Mouse (Mus musculus): Measurements from ENCODE around the gene Mlxipl. TPM values are rescaled to one million over a fixed set of nuclear protein-coding genes. Genes with fewer than 3 reads are reported as not detected.
"Not testable (repeated sequence)": the region's sequence is repeated elsewhere in the genome, so short reads cannot be mapped to it uniquely, and the experiment has no call there.

Mlxipl gene
- polyA plus RNA-seq (2015; fragmentation: Nextera tagmentation; extraction: Ambion mirVana), result 3.5 and 3.9 TPM in 2 replicates

DNA sequence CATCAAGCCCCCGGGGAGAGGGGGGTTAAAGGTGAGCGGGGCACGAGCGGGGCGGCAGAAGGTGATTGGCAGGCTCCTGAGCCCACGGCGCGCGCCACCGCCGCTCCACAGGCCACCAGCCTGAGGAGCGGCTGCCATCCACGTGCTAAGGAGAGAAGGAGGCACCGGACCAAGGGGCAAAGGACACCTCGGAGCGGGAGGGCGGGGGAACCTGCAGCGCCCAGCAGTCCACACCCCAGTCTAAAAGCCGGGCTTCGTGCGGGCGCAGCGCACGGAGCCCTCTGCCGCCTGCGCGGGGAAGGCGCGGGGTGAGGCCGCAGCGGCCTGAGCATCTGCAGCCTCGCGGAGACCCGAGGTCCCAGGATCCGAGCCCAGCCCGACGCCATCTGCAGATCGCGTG is at the start of gene Mlxipl:
Gene Mlxipl (plus strand): TSS at position 238 of the 400 bp plus-strand sequence.
- peaks cover 48% of the 10 kb centered on the region for H3K27me3 ChIP-seq
- peak within 1 kb of the TSS; percentile 68 for H3K9ac ChIP-seq
- no peak within 1 kb of the TSS for H3K27ac ChIP-seq
- WGBS, result 1% methylated on average over 39 of the region's 39 CpGs
- H3K9me3 ChIP-seq, result no peaks in the 10 kb centered on the region
- peak within 1 kb of the TSS; percentile 35 for H3K4me3 ChIP-seq
- no peak for ATAC-seq (ENCODE audit: insufficient number of reproducible peaks, insufficient read depth, low FRiP score, low TSS enrichment, low read depth)
- H3K36me3 ChIP-seq, result no peaks in the 10 kb centered on the region
- H3K4me2 ChIP-seq, result peak within 1 kb of the TSS; percentile 59
- H3K4me1 ChIP-seq, result 0 out of 2 replicates have a peak, but pooled peaks cover 5% of the 10 kb centered on the region

DNA sequence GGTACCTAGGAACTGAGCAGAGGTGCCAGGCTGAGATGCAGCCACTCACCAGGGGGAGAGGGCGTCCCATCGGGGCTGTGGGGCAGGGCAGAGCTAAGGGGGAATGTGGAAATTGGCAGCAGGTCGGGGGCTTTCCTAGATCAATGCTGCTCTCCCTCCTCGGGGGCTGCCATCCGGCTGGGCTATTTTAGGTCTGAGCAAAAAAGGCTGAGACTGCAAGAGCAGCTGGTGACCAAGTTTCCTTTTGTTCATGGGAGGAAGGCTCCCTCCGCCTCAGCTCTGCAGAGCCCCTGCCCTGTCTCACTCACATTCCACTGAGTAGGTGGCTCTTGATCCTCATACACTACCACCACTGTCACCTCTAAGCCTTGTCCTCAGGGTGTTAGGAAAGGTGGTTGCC is 49.6 kb upstream of the Mlxipl start:
- no peak for ATAC-seq (ENCODE audit: insufficient number of reproducible peaks, insufficient read depth, low FRiP score, low TSS enrichment, low read depth)
- Histone ChIP-seq H3K4me3 (no peak overlapping the region), H3K27ac (no peak overlapping the region), H3K4me1 (peaks cover 12% of the 10 kb centered on the region), H3K9ac (no peak overlapping the region), H3K27me3 (no peaks in the 10 kb centered on the region), H3K9me3 (no peaks in the 10 kb centered on the region), H3K36me3 (peaks cover 60% of the 10 kb centered on the region), H3K4me2 (no peak overlapping the region)
- 43% methylated on average over 6 of the region's 6 CpGs for WGBS

GRCm38 (mm10) chr5:135040777-135041176 is 48.9 kb upstream of the Mlxipl start:
- no peak overlapping the region for H3K9ac ChIP-seq
- ATAC-seq (ENCODE audit: insufficient number of reproducible peaks, insufficient read depth, low FRiP score, low TSS enrichment, low read depth), result no peak
- 76% methylated on average over 11 of the region's 11 CpGs for WGBS
- no peak overlapping the region for H3K4me3 ChIP-seq
- H3K4me1 ChIP-seq, result peaks cover 12% of the 10 kb centered on the region
- H3K9me3 ChIP-seq, result no peaks in the 10 kb centered on the region
- H3K4me2 ChIP-seq, result no peak overlapping the region
- peaks cover 67% of the 10 kb centered on the region for H3K36me3 ChIP-seq
- no peaks in the 10 kb centered on the region for H3K27me3 ChIP-seq
- no peak overlapping the region for H3K27ac ChIP-seq

DNA sequence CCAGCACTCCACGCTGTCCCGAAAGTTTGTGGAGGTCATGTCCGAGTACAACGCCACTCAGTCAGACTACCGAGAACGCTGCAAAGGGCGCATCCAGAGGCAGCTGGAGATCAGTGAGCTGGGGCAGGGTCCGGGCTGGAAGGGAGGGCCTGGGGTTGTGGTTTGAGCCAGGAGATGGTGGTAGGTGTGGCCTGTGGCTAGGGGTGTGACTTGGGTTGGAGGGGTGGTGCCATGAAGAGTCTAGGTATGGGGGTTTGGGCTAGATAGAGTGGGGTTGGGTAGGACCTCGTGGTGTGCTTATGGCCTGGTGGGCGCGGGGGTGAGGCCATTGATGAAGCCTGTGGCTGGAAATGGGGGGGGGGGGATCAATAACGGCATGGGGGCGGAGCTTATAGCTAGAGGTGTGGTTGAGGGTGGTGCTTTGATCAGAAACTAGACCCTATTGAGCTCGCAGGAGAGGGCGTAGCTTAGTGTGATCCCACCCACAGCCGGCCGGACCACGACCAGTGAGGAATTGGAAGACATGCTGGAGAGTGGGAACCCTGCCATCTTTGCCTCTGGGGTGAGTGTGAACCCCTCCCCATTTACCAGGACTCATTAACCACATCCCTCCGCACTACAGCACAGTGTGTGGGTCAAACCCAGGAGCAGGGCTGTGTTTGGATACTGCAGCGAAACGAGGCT is 47.4 kb upstream of the Mlxipl start:
- Histone ChIP-seq H3K36me3 (peaks cover 65% of the 10 kb centered on the region), H3K4me1 (peaks cover 12% of the 10 kb centered on the region), H3K4me2 (no peak overlapping the region), H3K4me3 (no peak overlapping the region), H3K27me3 (no peaks in the 10 kb centered on the region), H3K27ac (no peak overlapping the region), H3K9me3 (no peaks in the 10 kb centered on the region), H3K9ac (0 out of 2 replicates have a peak overlapping the region, but pooled peaks have one; percentile 4)
- 34% methylated on average over 20 of the region's 21 CpGs for WGBS
- ATAC-seq (ENCODE audit: insufficient number of reproducible peaks, insufficient read depth, low FRiP score, low TSS enrichment, low read depth), result no peak

DNA sequence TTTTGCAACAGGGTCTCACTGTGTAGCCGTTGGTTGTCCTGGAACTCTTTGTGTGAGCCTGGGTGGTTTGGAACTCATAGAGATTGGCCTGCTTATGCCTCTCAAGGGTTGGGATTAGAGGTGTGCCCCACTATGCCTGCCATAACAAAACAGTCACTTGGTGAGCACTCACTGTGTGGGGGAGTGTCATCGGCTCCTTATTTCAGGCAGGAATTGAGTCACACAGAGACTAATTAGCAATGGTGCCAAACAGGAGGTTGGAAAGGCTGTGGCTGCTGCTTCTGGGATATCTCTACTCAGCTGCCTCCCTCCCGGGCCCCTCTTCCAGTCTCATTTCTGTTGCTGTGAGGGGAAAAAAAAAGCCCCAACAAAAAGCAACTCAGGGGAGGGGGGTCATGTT is 45.1 kb upstream of the Mlxipl start:
- WGBS, result 94% methylated on average over 3 of the region's 3 CpGs
- Histone ChIP-seq H3K4me3 (no peak overlapping the region), H3K9ac (no peak overlapping the region), H3K4me2 (no peak overlapping the region), H3K9me3 (no peaks in the 10 kb centered on the region), H3K36me3 (peaks cover 65% of the 10 kb centered on the region), H3K4me1 (peaks cover 11% of the 10 kb centered on the region), H3K27me3 (no peaks in the 10 kb centered on the region), H3K27ac (no peak overlapping the region)
- no peak for ATAC-seq (ENCODE audit: insufficient number of reproducible peaks, insufficient read depth, low FRiP score, low TSS enrichment, low read depth)

DNA sequence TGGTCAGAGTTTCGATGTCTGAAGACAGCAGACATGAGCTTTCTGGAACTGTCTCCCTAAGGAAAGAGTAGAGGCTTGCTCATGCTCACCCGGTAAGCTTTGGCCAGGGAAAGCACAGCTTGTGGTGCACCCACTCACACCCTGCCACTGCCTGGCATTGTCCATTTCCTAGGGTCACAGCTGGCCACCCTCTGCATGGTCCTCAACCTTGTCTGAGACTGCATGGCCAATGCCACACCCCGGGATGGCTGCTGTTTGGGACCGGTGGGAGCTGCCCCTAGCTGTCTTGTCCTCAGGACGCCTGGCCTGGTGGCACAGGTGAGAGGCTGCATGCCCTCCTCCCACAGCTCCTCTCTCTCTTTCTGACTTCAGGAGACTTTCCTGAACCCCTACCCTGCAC is 41.2 kb upstream of the Mlxipl start:
- Histone ChIP-seq H3K4me3 (no peak overlapping the region), H3K4me2 (no peak overlapping the region), H3K27ac (no peak overlapping the region), H3K9ac (no peak overlapping the region), H3K4me1 (peaks cover 4% of the 10 kb centered on the region; the same call in 1 of the 2 replicates), H3K9me3 (no peaks in the 10 kb centered on the region), H3K36me3 (peaks cover 73% of the 10 kb centered on the region), H3K27me3 (no peaks in the 10 kb centered on the region)
- no peak for ATAC-seq (ENCODE audit: insufficient number of reproducible peaks, insufficient read depth, low FRiP score, low TSS enrichment, low read depth)
- 93% methylated on average over 5 of the region's 5 CpGs for WGBS

DNA sequence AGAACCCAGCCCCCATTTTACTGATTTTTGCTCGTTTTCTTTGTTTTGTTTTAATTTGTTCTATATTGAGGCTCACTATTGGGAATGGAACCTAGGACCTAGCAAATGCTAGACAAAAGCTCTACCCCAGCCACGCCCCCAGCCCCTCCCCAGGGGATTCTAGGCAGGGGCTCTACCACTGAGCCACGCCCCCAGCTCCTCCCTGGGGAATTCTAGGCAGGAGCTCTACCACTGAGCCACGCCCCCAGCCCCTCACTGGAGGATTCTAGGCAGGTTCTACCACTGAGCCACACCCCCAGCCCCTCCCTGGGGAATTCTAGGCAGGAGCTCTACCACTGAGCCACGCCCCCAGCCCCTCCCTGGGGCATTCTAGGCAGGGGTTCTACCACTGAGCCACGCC is 40.4 kb upstream of the Mlxipl start:
- not testable (repeated sequence) for H3K27me3 ChIP-seq; ATAC-seq (ENCODE audit: insufficient number of reproducible peaks, insufficient read depth, low FRiP score, low TSS enrichment, low read depth); H3K4me3 ChIP-seq; H3K9me3 ChIP-seq; H3K9ac ChIP-seq; H3K4me1 ChIP-seq; H3K4me2 ChIP-seq; H3K27ac ChIP-seq
- WGBS, result 88% methylated on average over 6 of the region's 6 CpGs
- H3K36me3 ChIP-seq, result peaks cover 77% of the 10 kb centered on the region

- H3K4me2 ChIP-seq, result no peak overlapping the region
- H3K9ac ChIP-seq, result no peak overlapping the region
- H3K9me3 ChIP-seq, result no peaks in the 10 kb centered on the region
- no peak overlapping the region for H3K27ac ChIP-seq
- no peak for ATAC-seq (ENCODE audit: insufficient number of reproducible peaks, insufficient read depth, low FRiP score, low TSS enrichment, low read depth)
- 90% methylated on average over 12 of the region's 12 CpGs for WGBS
- peaks cover 4% of the 10 kb centered on the region; the same call in 1 of the 2 replicates for H3K4me1 ChIP-seq
- H3K27me3 ChIP-seq, result no peaks in the 10 kb centered on the region
- peaks cover 90% of the 10 kb centered on the region for H3K36me3 ChIP-seq
- H3K4me3 ChIP-seq, result no peak overlapping the region
Observed at GRCm38 (mm10) chr5:135053356-135053755, 36.3 kb upstream of the Mlxipl start.

GRCm38 (mm10) chr5:135063629-135064381 is 25.9 kb upstream of the Mlxipl start, which contains the start of gene Dnajc30:
Gene Dnajc30 (plus strand): TSS chr5:135064202.
- Histone ChIP-seq H3K27ac (no peak within 1 kb of the TSS), H3K9ac (peak within 1 kb of the TSS; percentile 90), H3K4me2 (peak within 1 kb of the TSS; percentile 95), H3K9me3 (no peaks in the 10 kb centered on the region), H3K27me3 (no peaks in the 10 kb centered on the region), H3K4me1 (peaks cover 22% of the 10 kb centered on the region), H3K4me3 (peak within 1 kb of the TSS; percentile 97), H3K36me3 (peaks cover 65% of the 10 kb centered on the region)
- ATAC-seq (ENCODE audit: insufficient number of reproducible peaks, insufficient read depth, low FRiP score, low TSS enrichment, low read depth), result peak; percentile 95
- WGBS, result under 1% methylated on average over 52 of the region's 52 CpGs

DNA sequence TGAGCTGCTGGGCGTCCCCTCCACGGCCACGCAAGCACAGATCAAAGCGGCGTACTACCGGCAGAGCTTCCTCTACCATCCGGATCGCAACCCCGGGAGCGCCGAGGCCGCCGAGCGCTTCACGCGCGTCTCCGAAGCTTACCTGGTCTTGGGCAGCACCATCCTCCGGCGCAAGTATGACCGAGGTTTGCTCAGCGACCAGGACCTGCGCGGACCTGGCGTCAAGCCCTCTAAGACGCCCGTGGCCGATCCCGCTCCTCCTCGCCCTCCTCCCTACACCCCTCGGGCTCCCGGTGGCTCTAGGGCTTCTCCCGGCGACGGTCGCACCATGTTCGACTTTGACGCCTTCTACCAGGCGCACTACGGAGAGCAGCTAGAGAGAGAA is 25.3 kb upstream of the Mlxipl start:
- WGBS, result 1% methylated on average over 39 of the region's 40 CpGs
- ATAC-seq (ENCODE audit: insufficient number of reproducible peaks, insufficient read depth, low FRiP score, low TSS enrichment, low read depth), result no peak
- H3K36me3 ChIP-seq, result peaks cover 59% of the 10 kb centered on the region

GRCm38 (mm10) chr5:135064909-135065446 is 24.7 kb upstream of the Mlxipl start, which contains the start of gene Bud23:
Gene Bud23 (minus strand): TSS chr5:135064959.
- H3K4me3 ChIP-seq, result peak within 1 kb of the TSS; percentile 97
- H3K4me1 ChIP-seq, result peaks cover 22% of the 10 kb centered on the region
- not testable (repeated sequence) for H3K9me3 ChIP-seq; H3K27ac ChIP-seq; ATAC-seq (ENCODE audit: insufficient number of reproducible peaks, insufficient read depth, low FRiP score, low TSS enrichment, low read depth); H3K27me3 ChIP-seq
- peak within 1 kb of the TSS; percentile 95 for H3K4me2 ChIP-seq
- H3K9ac ChIP-seq, result peak within 1 kb of the TSS; percentile 90
- H3K36me3 ChIP-seq, result peaks cover 53% of the 10 kb centered on the region
- WGBS, result 75% methylated on average over 9 of the region's 9 CpGs

More for the DNA sequence above, 25.3 kb upstream of the Mlxipl start:
- H3K27ac ChIP-seq, result no peak overlapping the region
- peaks cover 22% of the 10 kb centered on the region for H3K4me1 ChIP-seq
- peak overlapping the region; percentile 90 for H3K9ac ChIP-seq
- peak overlapping the region; percentile 95 for H3K4me2 ChIP-seq
- H3K27me3 ChIP-seq, result no peaks in the 10 kb centered on the region
- no peaks in the 10 kb centered on the region for H3K9me3 ChIP-seq
- peak overlapping the region; percentile 97 for H3K4me3 ChIP-seq
